Mouse (Mus musculus) midbrain, embryonic 15.5 days (tissue): ENCODE results near the gene Kcnk13. TPM values are rescaled to one million over a fixed set of nuclear protein-coding genes. Genes with fewer than 3 reads are reported as not detected.

ENCODE experiments used
- ATAC-seq: fragments of 200-750 bp; cut with Nextera tagmentation; replicated peaks from 2 replicates; pipeline ENCODE4 v1.8.0; 2017; ENCODE audit warnings: moderate TSS enrichment
- H3K27ac ChIP-seq: fragments of 300-500 bp; sonication (generic); 2 replicates; pipeline ENCODE4 v1.5.1; 2015; ENCODE audit warnings: mild to moderate bottlenecking, inconsistent platforms
- H3K27me3 ChIP-seq: fragments of 300-500 bp; sonication (generic); replicated peaks from 2 replicates; pipeline ENCODE4 v1.6.1; 2015; ENCODE audit warnings: inconsistent platforms
- H3K36me3 ChIP-seq: fragments of 300-500 bp; sonication (generic); replicated peaks from 2 replicates; pipeline ENCODE4 v1.6.1; 2015; ENCODE audit warnings: inconsistent platforms
- H3K4me1 ChIP-seq: fragments of 300-500 bp; sonication (generic); 2 replicates; pipeline ENCODE4 v1.6.1; 2015; ENCODE audit warnings: inconsistent platforms
- H3K4me2 ChIP-seq: fragments of 300-500 bp; sonication (generic); 2 replicates; pipeline ENCODE4 v1.6.1; 2015; ENCODE audit warnings: inconsistent platforms, mild to moderate bottlenecking, moderate library complexity
- H3K4me3 ChIP-seq: fragments of 300-500 bp; sonication (generic); 2 replicates; pipeline ENCODE4 v1.5.1; 2015; ENCODE audit warnings: mild to moderate bottlenecking, inconsistent platforms
- H3K9ac ChIP-seq: fragments of 300-500 bp; sonication (generic); 2 replicates; pipeline ENCODE4 v1.6.1; 2015; ENCODE audit warnings: mild to moderate bottlenecking, inconsistent platforms
- H3K9me3 ChIP-seq: fragments of 300-500 bp; sonication (generic); 2 replicates; pipeline ENCODE4 v1.6.1; 2016; ENCODE audit warnings: inconsistent platforms
- WGBS: fragments of 180-500 bp; shearing (Covaris S2); methylation state at CpG from one replicate; pipeline ENCODE4 v1.1.7; 2015; ENCODE audit warnings: mixed read lengths; 5-methylcytosine and 5-hydroxymethylcytosine counted together
- polyA plus RNA-seq: library from polyadenylated mRNA; unstranded; fragments of >200 nt; fragmentation: Nextera tagmentation; extraction: Ambion mirVana; gene quantifications from 2 replicates; pipeline ENCODE4 v1.2.1, GENCODE M21; 2015

Gene Kcnk13
- polyA plus RNA-seq, 1 experiment from 2014 or later: 1.1 TPM

DNA sequence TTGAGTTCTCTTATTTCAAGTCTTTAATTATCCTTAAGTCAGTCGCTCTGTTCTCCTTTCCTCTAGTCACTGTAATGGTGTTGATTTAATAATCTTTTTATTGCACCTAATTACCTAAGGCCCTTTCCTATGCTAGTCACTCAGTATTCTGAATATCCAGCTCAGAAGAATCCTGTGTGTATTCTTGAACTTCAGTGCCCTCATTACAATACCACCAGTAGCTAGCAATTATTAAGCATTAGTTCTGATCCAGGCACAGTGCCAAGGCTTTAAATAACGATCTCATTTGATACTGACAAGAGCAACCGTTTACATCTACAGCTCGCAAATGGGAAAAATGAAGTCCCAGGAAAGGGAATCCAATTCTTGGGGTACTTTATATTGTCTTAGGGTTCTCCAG lies 111.4 kb downstream of the Kcnk13 start:
- WGBS: 52% methylated on average over 4 of the region's 4 CpGs
- H3K36me3 ChIP-seq: no peaks in the 10 kb centered on the region
- no peak overlapping the region for H3K27ac ChIP-seq
- no peaks in the 10 kb centered on the region for H3K27me3 ChIP-seq
- no peaks in the 10 kb centered on the region for H3K4me1 ChIP-seq
- ATAC-seq: no peak
- H3K9me3 ChIP-seq: no peaks in the 10 kb centered on the region
- H3K4me2 ChIP-seq: no peak overlapping the region
- no peak overlapping the region for H3K4me3 ChIP-seq
- H3K9ac ChIP-seq: no peak overlapping the region

DNA sequence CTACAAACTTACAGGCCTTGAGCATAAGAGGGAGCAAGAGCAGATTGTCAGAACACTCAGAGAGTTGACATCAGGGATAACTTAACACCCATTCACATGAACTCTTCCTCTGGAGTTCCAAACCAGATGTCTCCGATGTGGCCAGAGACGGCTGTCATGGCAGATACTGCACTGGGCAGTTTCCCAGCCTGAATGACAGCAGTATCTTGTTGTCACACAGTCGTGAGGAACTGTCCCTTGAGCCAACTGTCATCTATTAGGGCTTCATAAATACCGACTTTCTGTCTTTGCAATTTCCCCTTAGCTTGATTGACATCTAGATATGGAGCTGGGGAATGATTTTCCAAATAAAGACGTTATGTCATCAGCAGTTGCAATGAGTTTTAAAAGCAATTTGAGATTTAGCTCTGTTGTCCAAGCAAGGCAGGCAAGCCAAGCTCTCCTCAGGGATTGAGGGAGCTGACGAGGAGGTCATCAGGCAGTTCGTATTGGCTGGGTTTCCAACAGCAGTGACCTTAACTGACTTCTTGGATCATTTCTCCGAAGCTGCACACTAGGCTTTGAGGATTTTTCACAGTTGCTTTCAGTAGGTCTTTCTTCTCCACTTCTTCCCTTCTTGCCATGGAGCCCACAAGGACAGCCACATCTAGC lies 115.5 kb downstream of the Kcnk13 start:
- ATAC-seq: no peak
- Histone ChIP-seq H3K4me1 (no peaks in the 10 kb centered on the region), H3K4me3 (no peak overlapping the region), H3K27me3 (no peaks in the 10 kb centered on the region), H3K36me3 (no peaks in the 10 kb centered on the region), H3K27ac (no peak overlapping the region), H3K9ac (no peak overlapping the region), H3K4me2 (no peak overlapping the region), H3K9me3 (no peaks in the 10 kb centered on the region)
- 86% methylated on average over 8 of the region's 8 CpGs for WGBS

DNA sequence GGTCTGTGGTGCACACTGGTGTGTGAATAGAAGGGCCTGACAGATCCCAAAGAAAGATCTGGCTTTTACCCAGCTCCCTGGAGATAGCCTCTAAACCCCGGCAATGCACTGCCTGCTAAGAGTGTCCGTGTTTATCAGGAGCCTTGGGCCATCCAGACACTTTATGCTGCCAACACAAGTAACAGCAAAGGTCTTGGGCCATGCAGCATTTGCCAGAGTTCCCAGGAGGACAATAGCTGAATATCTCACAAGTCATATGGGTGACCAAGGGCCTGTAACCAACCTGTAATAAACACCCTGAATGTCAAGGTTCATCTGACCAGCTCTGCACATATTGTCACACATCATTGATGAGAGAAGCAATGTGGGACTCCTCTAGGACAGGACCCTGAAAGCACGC lies 123.7 kb downstream of the Kcnk13 start:
- Histone ChIP-seq H3K36me3 (no peaks in the 10 kb centered on the region), H3K4me1 (no peaks in the 10 kb centered on the region), H3K9me3 (no peaks in the 10 kb centered on the region), H3K27ac (no peak overlapping the region), H3K4me3 (no peak overlapping the region), H3K27me3 (no peaks in the 10 kb centered on the region), H3K9ac (no peak overlapping the region), H3K4me2 (no peak overlapping the region)
- 83% methylated on average over 3 of the region's 3 CpGs for WGBS
- ATAC-seq: no peak

DNA sequence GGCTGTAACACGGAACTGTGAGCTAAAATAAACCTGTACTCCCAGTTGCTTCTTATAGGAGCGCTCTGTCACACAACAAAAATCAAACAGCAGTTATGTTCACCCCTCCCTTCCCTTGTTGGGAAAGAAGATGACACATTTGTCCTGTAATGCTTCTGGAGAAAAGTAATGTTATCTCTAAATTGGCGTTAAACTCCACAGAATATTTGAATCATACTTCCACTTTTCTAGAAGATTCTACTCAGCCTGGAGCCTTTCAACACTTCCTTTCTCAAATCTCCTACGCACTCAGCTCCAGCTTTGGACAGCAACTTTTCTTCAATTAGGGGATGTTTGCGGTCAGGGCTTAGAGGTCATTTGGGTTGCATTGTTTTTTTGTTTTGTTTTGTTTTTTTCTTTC lies 125.0 kb downstream of the Kcnk13 start:
- Histone ChIP-seq H3K36me3 (no peaks in the 10 kb centered on the region), H3K9me3 (no peaks in the 10 kb centered on the region), H3K27me3 (no peaks in the 10 kb centered on the region), H3K4me3 (no peak overlapping the region), H3K4me2 (no peak overlapping the region), H3K4me1 (no peaks in the 10 kb centered on the region), H3K9ac (no peak overlapping the region), H3K27ac (no peak overlapping the region)
- ATAC-seq: no peak
- WGBS: 88% methylated on average over 5 of the region's 5 CpGs

DNA sequence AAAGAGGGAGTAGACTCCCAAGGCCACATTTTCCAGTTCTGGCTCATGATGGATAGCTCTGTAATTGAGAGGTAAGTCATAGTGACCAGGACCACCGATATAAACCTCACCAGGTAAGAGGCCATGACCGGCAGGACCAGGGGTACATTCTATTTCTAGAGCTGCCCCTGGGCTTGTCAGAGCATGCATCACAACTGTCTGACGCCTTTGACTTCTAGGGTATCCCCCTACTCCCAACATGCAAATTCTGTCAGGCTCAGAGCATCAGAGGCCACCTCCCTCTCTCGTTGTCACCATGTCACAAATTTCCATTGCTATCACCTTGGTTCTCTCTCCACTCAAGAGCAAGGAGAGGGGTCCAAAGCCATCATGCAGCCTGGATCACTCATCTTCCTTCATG lies 126.5 kb downstream of the Kcnk13 start:
- no peaks in the 10 kb centered on the region for H3K36me3 ChIP-seq
- no peaks in the 10 kb centered on the region for H3K27me3 ChIP-seq
- H3K4me3 ChIP-seq: no peak overlapping the region
- ATAC-seq: no peak
- no peak overlapping the region for H3K4me2 ChIP-seq
- no peaks in the 10 kb centered on the region for H3K9me3 ChIP-seq
- WGBS: 90% methylated on average over 4 of the region's 4 CpGs
- no peaks in the 10 kb centered on the region for H3K4me1 ChIP-seq
- no peak overlapping the region for H3K9ac ChIP-seq
- H3K27ac ChIP-seq: no peak overlapping the region

DNA sequence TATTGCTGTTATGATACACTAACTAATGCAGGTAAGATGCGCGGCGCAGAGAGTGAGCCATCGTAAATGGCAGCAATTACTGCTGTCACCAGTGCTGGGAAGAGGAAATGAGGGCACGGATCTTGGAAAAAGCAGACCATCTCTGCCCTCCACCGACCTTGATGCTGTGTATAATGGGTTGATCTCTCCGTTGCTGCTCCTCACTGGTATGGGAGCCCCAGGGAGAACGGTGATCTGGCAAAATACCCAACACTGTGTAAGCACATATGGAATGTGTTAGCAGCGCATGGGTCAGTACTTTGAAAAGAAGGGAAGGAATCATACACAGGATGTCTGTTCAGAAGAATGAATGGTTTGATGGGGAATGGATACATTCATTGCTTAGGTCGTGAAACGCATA lies 128.7 kb downstream of the Kcnk13 start:
- no peak overlapping the region for H3K4me2 ChIP-seq
- no peaks in the 10 kb centered on the region for H3K27me3 ChIP-seq
- no peak overlapping the region for H3K9ac ChIP-seq
- no peak overlapping the region for H3K27ac ChIP-seq
- no peak for ATAC-seq
- H3K9me3 ChIP-seq: no peaks in the 10 kb centered on the region
- no peaks in the 10 kb centered on the region for H3K4me1 ChIP-seq
- H3K4me3 ChIP-seq: no peak overlapping the region
- no peaks in the 10 kb centered on the region for H3K36me3 ChIP-seq
- 84% methylated on average over 11 of the region's 11 CpGs for WGBS

DNA sequence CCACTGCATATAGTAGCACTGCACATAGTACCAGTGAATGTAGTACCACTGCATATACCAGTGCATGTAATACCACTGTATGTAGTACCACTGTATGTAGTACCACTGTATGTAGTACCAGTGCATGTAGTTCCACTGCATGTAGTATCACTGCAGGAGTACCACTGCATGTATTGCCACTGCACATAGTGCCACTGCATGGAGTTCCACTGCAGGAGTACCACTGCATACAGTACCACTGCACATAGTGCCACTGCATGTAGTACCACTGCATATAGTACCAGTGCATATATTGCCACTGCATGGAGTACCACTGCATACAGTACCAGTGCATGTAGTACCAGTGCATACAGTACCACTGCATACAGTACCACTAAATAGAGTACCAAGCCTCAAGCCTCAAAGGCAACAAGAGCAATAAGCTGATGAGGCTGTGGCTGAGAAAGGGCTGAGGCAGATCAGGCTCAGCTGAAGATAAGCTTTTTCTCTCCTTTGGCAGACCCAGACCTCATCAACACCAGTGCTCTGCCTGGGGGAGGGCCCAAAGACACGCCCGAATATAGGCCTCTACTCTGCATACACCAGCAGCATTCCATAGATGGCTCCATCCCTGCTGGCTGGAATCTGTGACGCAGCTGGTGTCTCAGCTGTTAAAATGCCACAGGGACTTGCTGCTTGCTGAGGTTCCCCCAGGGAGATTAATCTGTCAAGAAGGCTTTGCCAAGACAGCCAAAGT lies 135.8 kb downstream of the Kcnk13 start:
- H3K9ac ChIP-seq: no peak overlapping the region
- 58% methylated on average over 3 of the region's 3 CpGs for WGBS
- H3K27ac ChIP-seq: no peak overlapping the region
- H3K27me3 ChIP-seq: no peaks in the 10 kb centered on the region
- no peaks in the 10 kb centered on the region for H3K9me3 ChIP-seq
- H3K4me3 ChIP-seq: no peak overlapping the region
- no peaks in the 10 kb centered on the region for H3K4me1 ChIP-seq
- H3K36me3 ChIP-seq: no peaks in the 10 kb centered on the region
- no peak for ATAC-seq
- H3K4me2 ChIP-seq: no peak overlapping the region

DNA sequence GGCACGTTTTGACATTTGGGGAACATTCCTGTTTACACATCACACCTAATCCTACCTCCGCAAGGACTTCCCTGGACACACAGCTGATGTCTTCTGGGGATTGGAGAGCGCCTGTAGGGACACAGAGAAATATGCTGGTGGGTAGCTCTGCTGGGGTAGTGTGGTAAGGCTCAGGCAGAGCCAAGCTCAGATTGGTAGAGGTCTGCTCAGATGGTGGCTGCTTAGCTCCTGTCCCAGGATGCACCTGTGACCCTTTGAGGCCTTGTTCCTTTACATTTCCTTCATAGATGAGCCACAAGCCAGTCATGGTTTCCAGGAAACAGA lies 136.4 kb downstream of the Kcnk13 start:
- Histone ChIP-seq H3K27me3 (no peaks in the 10 kb centered on the region), H3K9ac (no peak overlapping the region), H3K36me3 (no peaks in the 10 kb centered on the region), H3K4me1 (no peaks in the 10 kb centered on the region), H3K4me3 (no peak overlapping the region), H3K27ac (no peak overlapping the region), H3K4me2 (no peak overlapping the region), H3K9me3 (no peaks in the 10 kb centered on the region)
- ATAC-seq: no peak
- 41% methylated on average over 3 of the region's 3 CpGs for WGBS

DNA sequence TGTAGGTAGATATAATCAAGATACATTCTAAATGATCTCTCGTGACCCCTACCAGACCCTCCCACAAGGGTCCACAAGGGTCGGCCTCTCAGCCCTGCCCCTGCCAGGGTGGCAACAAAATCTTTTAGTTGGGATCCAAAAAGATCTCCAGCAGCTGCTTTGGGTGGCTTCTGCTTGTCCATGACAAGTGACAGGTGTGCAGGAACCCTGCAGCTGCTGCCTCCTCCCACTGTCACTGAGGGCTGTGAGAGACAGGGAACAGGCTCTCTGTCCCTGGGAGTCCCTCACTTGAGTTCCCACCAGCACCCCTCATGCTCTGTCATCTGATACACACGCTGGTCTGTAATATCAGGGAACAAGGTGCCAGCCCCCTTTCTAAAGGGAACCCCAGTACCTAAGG lies 137.4 kb downstream of the Kcnk13 start:
- H3K9me3 ChIP-seq: no peaks in the 10 kb centered on the region
- H3K4me3 ChIP-seq: no peak overlapping the region
- H3K27me3 ChIP-seq: no peaks in the 10 kb centered on the region
- no peak overlapping the region for H3K9ac ChIP-seq
- WGBS: 61% methylated on average over 3 of the region's 3 CpGs
- no peaks in the 10 kb centered on the region for H3K36me3 ChIP-seq
- no peak for ATAC-seq
- H3K27ac ChIP-seq: no peak overlapping the region
- no peaks in the 10 kb centered on the region for H3K4me1 ChIP-seq
- no peak overlapping the region for H3K4me2 ChIP-seq

DNA sequence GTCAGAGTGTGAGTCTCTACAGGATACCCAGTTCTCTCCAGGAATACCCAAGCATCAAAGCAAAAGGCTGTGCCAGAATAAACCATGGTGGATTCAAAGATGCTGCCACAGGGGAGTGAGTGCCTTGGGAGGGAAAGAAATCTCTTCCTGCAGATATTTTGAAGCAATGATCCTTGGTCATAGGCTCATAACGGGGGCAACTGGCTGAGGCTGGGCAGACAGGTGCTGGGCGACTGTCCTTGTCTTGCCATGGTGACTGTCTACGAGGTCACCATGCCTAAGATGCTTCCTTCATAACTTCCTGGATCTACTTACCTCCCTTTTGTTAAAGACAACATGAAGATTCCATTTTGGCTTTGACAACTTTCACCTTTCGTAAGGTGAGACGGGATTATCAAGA lies 140.2 kb downstream of the Kcnk13 start:
- no peaks in the 10 kb centered on the region for H3K27me3 ChIP-seq
- 0 out of 2 replicates have a peak, but pooled peaks cover 3% of the 10 kb centered on the region for H3K4me1 ChIP-seq
- H3K4me2 ChIP-seq: no peak overlapping the region
- H3K27ac ChIP-seq: no peak overlapping the region
- WGBS: 86% methylated on average over 5 of the region's 5 CpGs
- no peaks in the 10 kb centered on the region for H3K36me3 ChIP-seq
- H3K9ac ChIP-seq: no peak overlapping the region
- no peak for ATAC-seq
- H3K9me3 ChIP-seq: no peaks in the 10 kb centered on the region
- no peak overlapping the region for H3K4me3 ChIP-seq

DNA sequence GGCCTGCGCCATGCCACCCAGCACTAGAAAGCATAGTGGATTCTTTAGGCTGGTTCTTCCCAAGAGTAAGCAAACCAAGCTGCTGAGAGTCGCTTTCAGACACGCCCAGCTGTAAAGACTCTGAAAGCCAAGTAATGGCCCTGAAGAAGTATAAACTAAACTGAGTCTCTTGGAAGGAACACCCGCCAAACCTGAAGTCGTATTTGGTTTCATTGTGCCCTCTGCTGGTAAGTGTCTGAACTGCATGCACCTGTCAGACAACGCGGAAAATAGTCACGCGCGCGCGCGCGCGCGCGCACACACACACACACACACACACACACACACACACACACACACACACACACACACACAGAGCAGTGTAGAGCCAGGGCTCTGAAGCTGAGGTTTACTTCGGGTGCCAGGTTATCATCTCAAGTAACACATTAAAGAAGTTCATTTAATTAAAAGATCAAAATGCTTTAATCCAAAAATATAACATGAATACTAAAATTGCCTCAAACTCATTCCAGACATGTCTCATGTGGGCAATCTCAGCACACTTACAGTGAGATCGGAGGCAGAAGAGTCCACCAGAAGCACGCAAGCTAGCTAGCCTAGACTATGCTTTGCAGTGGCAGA lies 142.1 kb downstream of the Kcnk13 start:
- no peak overlapping the region for H3K27ac ChIP-seq
- H3K4me1 ChIP-seq: peaks cover 14% of the 10 kb centered on the region
- no peaks in the 10 kb centered on the region for H3K27me3 ChIP-seq
- H3K9me3 ChIP-seq: no peaks in the 10 kb centered on the region
- no peak overlapping the region for H3K4me3 ChIP-seq
- no peak for ATAC-seq
- peak overlapping the region; percentile 8; the same call in 1 of the 2 replicates for H3K4me2 ChIP-seq
- H3K36me3 ChIP-seq: no peaks in the 10 kb centered on the region
- H3K9ac ChIP-seq: no peak overlapping the region
- 13% methylated on average over 20 of the region's 20 CpGs for WGBS

DNA sequence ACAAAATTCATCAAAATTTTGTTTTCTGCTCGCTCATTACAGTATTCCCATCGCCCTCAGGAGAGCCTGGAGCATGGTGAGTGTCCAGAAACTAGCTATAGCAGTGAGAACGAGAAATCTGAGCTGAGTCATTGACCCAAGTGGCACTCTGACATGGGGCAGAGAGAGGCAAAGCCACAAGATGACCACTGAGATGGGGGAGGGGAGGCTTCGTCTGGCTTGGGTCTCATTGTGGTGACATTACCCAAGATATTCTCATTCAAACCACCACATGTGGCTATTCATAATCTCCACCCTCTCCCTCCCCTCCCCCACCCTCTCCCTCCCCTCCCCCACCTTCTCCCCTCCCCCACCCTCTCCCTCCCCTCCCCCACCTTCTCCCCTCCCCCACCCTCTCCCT lies 143.1 kb downstream of the Kcnk13 start:
- H3K9ac ChIP-seq: no peak overlapping the region
- peaks cover 18% of the 10 kb centered on the region for H3K4me1 ChIP-seq
- H3K36me3 ChIP-seq: no peaks in the 10 kb centered on the region
- no peaks in the 10 kb centered on the region for H3K27me3 ChIP-seq
- H3K4me3 ChIP-seq: no peak overlapping the region
- H3K9me3 ChIP-seq: no peaks in the 10 kb centered on the region
- H3K27ac ChIP-seq: no peak overlapping the region
- no peak overlapping the region for H3K4me2 ChIP-seq
- no peak for ATAC-seq
- WGBS: 55% methylated on average over 4 of the region's 4 CpGs
